Comparison of ENCODE assay signal across 9 mouse cellular contexts in the genomic region with DNA sequence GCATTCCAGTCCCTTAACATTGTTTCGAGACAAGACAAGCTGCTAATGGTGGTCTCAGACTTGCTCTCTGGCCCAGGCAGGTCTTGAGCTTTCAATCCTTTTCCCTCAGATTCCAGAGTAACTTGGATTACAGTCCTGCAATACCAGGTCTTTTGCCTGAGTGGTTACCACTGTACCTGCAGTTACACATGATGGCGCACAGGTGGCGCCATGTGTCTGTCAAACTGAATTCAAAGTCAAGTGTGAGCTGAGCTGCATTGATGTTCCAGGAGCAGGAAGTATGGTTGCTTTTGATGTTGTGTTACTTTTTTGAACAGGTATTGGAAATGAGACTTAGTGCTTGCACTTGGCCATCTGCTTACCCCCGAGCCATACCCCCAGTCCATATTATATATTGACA.
DNase-seq lines count a peak whose midpoint lies in the region; ATAC-seq and TF ChIP-seq lines count a peak whose summit lies in the region.
"Had no signal": no experiment of that assay in that cellular context is flagged by ENCODE, and none has a peak within 500 bp of the region (broad histone marks: within the 10 kb centered on the region; RNA-seq: fewer than 3 reads in every experiment).

No protein-coding gene starts in this region.

- no peak overlapping the region for H3K4me3 ChIP-seq in kidney, embryonic 14.5 days (ENCODE audit: low read length)
- H3K4me3 ChIP-seq in E14TG2a.4 (replicated peaks; ENCODE audit: low read length) = no peak overlapping the region
- H3K4me3 ChIP-seq in embryonic facial prominence, embryonic 10.5 days = no peak overlapping the region
- H3K4me3 ChIP-seq: myocyte had no signal

- ATAC-seq in kidney, embryonic 14.5 days (ENCODE audit: low FRiP score, low TSS enrichment) = no peak

- H3K9ac ChIP-seq in kidney, embryonic 14.5 days (ENCODE audit: low read depth, low read length) = no peak overlapping the region

- peak; percentile 83 for TF ChIP-seq CTCF in E14TG2a.4 (conservative IDR thresholded peaks at IDR 0.05; ENCODE audit: low read length)

- H3K27me3 ChIP-seq in kidney, embryonic 14.5 days (ENCODE audit: control insufficient read depth, insufficient read depth, low read length) = no peaks in the 10 kb centered on the region
- no peaks in the 10 kb centered on the region for H3K27me3 ChIP-seq in E14TG2a.4 (ENCODE audit: insufficient read depth, low read length)
- H3K27me3 ChIP-seq in embryonic facial prominence, embryonic 10.5 days (replicated peaks; ENCODE audit: low read depth, poor library complexity, severe bottlenecking) = no peaks in the 10 kb centered on the region

- intact Hi-C loops in left cerebral cortex, postnatal 4 days (cut with DNase I) = no loop called here

- no peak overlapping the region for H3K27ac ChIP-seq in kidney, embryonic 14.5 days (ENCODE audit: low read depth, low read length)
- no peak overlapping the region for H3K27ac ChIP-seq in embryonic facial prominence, embryonic 10.5 days (replicated peaks)

- no peak overlapping the region for H3K4me2 ChIP-seq in kidney, embryonic 14.5 days (replicated peaks; ENCODE audit: low read depth, low read length)

- no peaks in the 10 kb centered on the region for H3K4me1 ChIP-seq in kidney, embryonic 14.5 days (ENCODE audit: control insufficient read depth, insufficient read depth, low read length)
- no peaks in the 10 kb centered on the region for H3K4me1 ChIP-seq in E14TG2a.4 (replicated peaks; ENCODE audit: low read depth, low read length)
- no peaks in the 10 kb centered on the region for H3K4me1 ChIP-seq in embryonic facial prominence, embryonic 10.5 days

- H3K36me3 ChIP-seq in kidney, embryonic 14.5 days (ENCODE audit: control insufficient read depth, insufficient read depth, low read length) = no peaks in the 10 kb centered on the region
- H3K36me3 ChIP-seq in E14TG2a.4 (ENCODE audit: insufficient read depth, low read length) = no peaks in the 10 kb centered on the region
- no peaks in the 10 kb centered on the region for H3K36me3 ChIP-seq in embryonic facial prominence, embryonic 10.5 days (replicated peaks)

- DNase-seq in kidney, adult 9 months = peak; percentile 28
- peak; percentile 37 for DNase-seq in adrenal gland, postnatal 25 days
- DNase-seq in embryonic facial prominence, embryonic 10.5 days (ENCODE audit: low spot score) = peak; percentile 54
- peak; percentile 38 for DNase-seq in left cerebral cortex, postnatal 4 days
- peak; percentile 26 for DNase-seq in retina, adult 2 months (ENCODE audit: low read depth, low spot score)
- DNase-seq in right cerebral cortex, postnatal 14 days = no peak

- H3K9me3 ChIP-seq in kidney, embryonic 14.5 days (ENCODE audit: control insufficient read depth, low read length) = no peaks in the 10 kb centered on the region
- H3K9me3 ChIP-seq in E14TG2a.4 (ENCODE audit: low read length) = no peaks in the 10 kb centered on the region
- H3K9me3 ChIP-seq in embryonic facial prominence, embryonic 10.5 days = no peaks in the 10 kb centered on the region

- 33% methylated on average over 4 of the region's 4 CpGs for WGBS in kidney, embryonic 14.5 days
- WGBS in embryonic facial prominence, embryonic 10.5 days = 36% methylated on average over 4 of the region's 4 CpGs
